Comparison of ENCODE assay signal across 9 mouse cellular contexts in the genomic region with DNA sequence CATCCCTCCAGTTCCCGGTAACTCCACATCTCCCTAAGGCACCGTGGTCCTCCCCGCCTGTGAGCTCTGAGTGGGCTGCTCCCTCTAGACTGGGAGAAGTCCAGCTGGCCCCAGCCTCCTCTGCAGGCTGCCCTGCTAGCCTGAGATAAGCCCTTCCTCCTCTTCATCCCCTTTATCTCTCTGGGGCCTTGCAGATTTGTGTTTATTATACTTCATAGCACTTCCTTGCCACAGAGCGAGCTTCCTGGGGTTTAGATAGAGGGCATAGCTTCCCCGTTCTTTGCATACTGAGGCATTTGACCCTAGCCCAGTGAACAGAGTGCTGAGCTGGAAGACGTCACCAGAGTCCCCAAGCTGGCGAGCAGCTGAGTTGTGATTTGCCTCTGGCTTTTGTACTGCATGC. TPM values are rescaled to one million over a fixed set of nuclear protein-coding genes. Genes with fewer than 3 reads are reported as not detected.
A peak's percentile ranks its signal among the peaks of the same experiment; 100 is the strongest.
DNase-seq lines count a peak whose midpoint lies in the region; ATAC-seq and TF ChIP-seq lines count a peak whose summit lies in the region.
"Had no signal": no experiment of that assay in that cellular context is flagged by ENCODE, and none has a peak within 500 bp of the region (broad histone marks: within the 10 kb centered on the region; RNA-seq: fewer than 3 reads in every experiment).

No protein-coding gene starts in this region.

- TF ChIP-seq EP300 in stomach, postnatal 0 days (optimal IDR thresholded peaks at IDR 0.05), result no peak

- H3K4me1 ChIP-seq in midbrain, embryonic 11.5 days (ENCODE audit: control insufficient read depth, insufficient read depth, low read length), result peaks cover 4% of the 10 kb centered on the region; the same call in 1 of the 2 replicates
- H3K4me1 ChIP-seq in midbrain, postnatal 0 days (ENCODE audit: insufficient read depth, low read length), result peaks cover 6% of the 10 kb centered on the region; the same call in 1 of the 2 replicates
- H3K4me1 ChIP-seq in heart, embryonic 13.5 days, result peaks cover 64% of the 10 kb centered on the region
- peaks cover 20% of the 10 kb centered on the region for H3K4me1 ChIP-seq in liver, embryonic 15.5 days (replicated peaks)
- H3K4me1 ChIP-seq in stomach, postnatal 0 days (replicated peaks; ENCODE audit: control insufficient read depth, insufficient read depth), result 0 out of 2 replicates have a peak, but pooled peaks cover 8% of the 10 kb centered on the region

- H3K4me2 ChIP-seq in midbrain, embryonic 11.5 days, result no peak overlapping the region
- no peak overlapping the region for H3K4me2 ChIP-seq in midbrain, postnatal 0 days (ENCODE audit: low read depth, low read length, poor library complexity, severe bottlenecking)
- peak overlapping the region; percentile 36 for H3K4me2 ChIP-seq in heart, embryonic 13.5 days
- H3K4me2 ChIP-seq in liver, embryonic 15.5 days, result peak overlapping the region; percentile 5; the same call in 1 of the 2 replicates
- H3K4me2 ChIP-seq in stomach, postnatal 0 days (replicated peaks; ENCODE audit: low read depth), result 0 out of 2 replicates have a peak overlapping the region, but pooled peaks have one; percentile 3

- H3K4me3 ChIP-seq in midbrain, embryonic 11.5 days (ENCODE audit: low read depth, low read length), result no peak overlapping the region
- no peak overlapping the region for H3K4me3 ChIP-seq in midbrain, postnatal 0 days (ENCODE audit: low read depth, low read length)
- no peak overlapping the region for H3K4me3 ChIP-seq in heart, embryonic 13.5 days
- no peak overlapping the region for H3K4me3 ChIP-seq in liver, embryonic 15.5 days (replicated peaks)
- H3K4me3 ChIP-seq in stomach, postnatal 0 days (ENCODE audit: low read depth, low read length), result no peak overlapping the region

- peak; percentile 67 for ATAC-seq in midbrain, embryonic 11.5 days (ENCODE audit: low FRiP score)
- no peak for ATAC-seq in midbrain, postnatal 0 days (ENCODE audit: low FRiP score)
- ATAC-seq in heart, embryonic 13.5 days (ENCODE audit: extremely low read depth, insufficient number of reproducible peaks, low FRiP score, low TSS enrichment), result peak; percentile 56; the same call in 1 of the 2 replicates
- ATAC-seq in liver, embryonic 15.5 days (ENCODE audit: insufficient read depth), result peak; percentile 75
- ATAC-seq in stomach, postnatal 0 days (ENCODE audit: low FRiP score, low TSS enrichment), result peak; percentile 38; the same call in 1 of the 2 replicates
- ATAC-seq: Patski had no signal

- peak overlapping the region; percentile 20; the same call in 1 of the 2 replicates for H3K27ac ChIP-seq in midbrain, embryonic 11.5 days (ENCODE audit: low read depth, low read length)
- H3K27ac ChIP-seq in midbrain, postnatal 0 days (ENCODE audit: low read depth, low read length), result no peak overlapping the region
- peak overlapping the region; percentile 75 for H3K27ac ChIP-seq in heart, embryonic 13.5 days (replicated peaks)
- H3K27ac ChIP-seq in liver, embryonic 15.5 days (replicated peaks), result no peak overlapping the region
- peak overlapping the region; percentile 63 for H3K27ac ChIP-seq in stomach, postnatal 0 days (replicated peaks)

- no peaks in the 10 kb centered on the region for H3K9me3 ChIP-seq in midbrain, embryonic 11.5 days (ENCODE audit: control insufficient read depth, low read length)
- H3K9me3 ChIP-seq in midbrain, postnatal 0 days (ENCODE audit: low read length), result no peaks in the 10 kb centered on the region
- H3K9me3 ChIP-seq in heart, embryonic 13.5 days, result no peaks in the 10 kb centered on the region
- H3K9me3 ChIP-seq in liver, embryonic 15.5 days (replicated peaks), result no peaks in the 10 kb centered on the region
- H3K9me3 ChIP-seq in stomach, postnatal 0 days (ENCODE audit: control insufficient read depth, low read length), result no peaks in the 10 kb centered on the region

- 46% methylated on average over 7 of the region's 7 CpGs for WGBS in midbrain, embryonic 11.5 days
- 44% methylated on average over 7 of the region's 7 CpGs for WGBS in midbrain, postnatal 0 days
- 5% methylated on average over 7 of the region's 7 CpGs for WGBS in heart, embryonic 13.5 days
- WGBS in liver, embryonic 15.5 days (ENCODE audit: insufficient replicate concordance), result 15% methylated on average over 7 of the region's 7 CpGs
- WGBS in stomach, postnatal 0 days, result 27% methylated on average over 7 of the region's 7 CpGs

- H3K9ac ChIP-seq in midbrain, embryonic 11.5 days (ENCODE audit: low read length), result no peak overlapping the region
- no peak overlapping the region for H3K9ac ChIP-seq in midbrain, postnatal 0 days (replicated peaks; ENCODE audit: low read length, poor library complexity, severe bottlenecking)
- no peak overlapping the region for H3K9ac ChIP-seq in heart, embryonic 13.5 days
- no peak overlapping the region for H3K9ac ChIP-seq in liver, embryonic 15.5 days
- H3K9ac ChIP-seq in stomach, postnatal 0 days (ENCODE audit: low read length), result no peak overlapping the region

- no peaks in the 10 kb centered on the region for H3K36me3 ChIP-seq in midbrain, embryonic 11.5 days (ENCODE audit: control insufficient read depth, insufficient read depth, low read length)
- H3K36me3 ChIP-seq in midbrain, postnatal 0 days (ENCODE audit: insufficient read depth, low read length), result no peaks in the 10 kb centered on the region
- H3K36me3 ChIP-seq in heart, embryonic 13.5 days, result no peaks in the 10 kb centered on the region
- H3K36me3 ChIP-seq in liver, embryonic 15.5 days (replicated peaks), result no peaks in the 10 kb centered on the region
- H3K36me3 ChIP-seq in stomach, postnatal 0 days (ENCODE audit: control insufficient read depth, insufficient read depth, low read length), result no peaks in the 10 kb centered on the region

- TF ChIP-seq CTCF in midbrain, postnatal 0 days (IDR thresholded peaks at IDR 0.05), result no peak
- no peak for TF ChIP-seq CTCF in stomach, postnatal 0 days (IDR thresholded peaks at IDR 0.05; ENCODE audit: low read depth)

- H3K27me3 ChIP-seq in midbrain, embryonic 11.5 days (ENCODE audit: control insufficient read depth, insufficient read depth, low read length), result no peaks in the 10 kb centered on the region
- no peaks in the 10 kb centered on the region for H3K27me3 ChIP-seq in midbrain, postnatal 0 days (ENCODE audit: insufficient read depth, low read length)
- H3K27me3 ChIP-seq in heart, embryonic 13.5 days (replicated peaks), result no peaks in the 10 kb centered on the region
- no peaks in the 10 kb centered on the region for H3K27me3 ChIP-seq in liver, embryonic 15.5 days
- H3K27me3 ChIP-seq in stomach, postnatal 0 days (ENCODE audit: control insufficient read depth, insufficient read depth, low read length), result no peaks in the 10 kb centered on the region
- H3K27me3 ChIP-seq: Patski had no signal

- DNase-seq in midbrain, embryonic 11.5 days (ENCODE audit: low spot score, missing footprints), result peak; percentile 90
- DNase-seq in midbrain, postnatal 0 days (ENCODE audit: low spot score), result no peak
- no peak for DNase-seq in stomach, postnatal 0 days (ENCODE audit: low spot score)
- no peak for DNase-seq in right cerebral cortex, adult 18-20 months
- DNase-seq in frontal cortex, postnatal 36 days (ENCODE audit: low spot score in 2 of 2), result no peak
- no peak for DNase-seq in cerebellum, adult 9-11 months

RNA-seq across cellular contexts. Expression of a gene that starts 37.1 kb away (rescaled TPM):
- 79.1 and 80.1 TPM in 2 replicates for polyA plus RNA-seq in midbrain, embryonic 11.5 days (2014; fragmentation: Nextera tagmentation; extraction: Ambion mirVana)
- total RNA-seq in midbrain, postnatal 0 days (2014; rRNA removed), result 33.4 and 49.3 TPM in 2 replicates
- polyA plus RNA-seq in midbrain, postnatal 0 days (2015; fragmentation: Nextera tagmentation; extraction: Ambion mirVana), result 19.1 and 20.3 TPM in 2 replicates
- polyA plus RNA-seq in heart, embryonic 13.5 days (2015; fragmentation: Nextera tagmentation; extraction: Ambion mirVana), result 45.3 and 49.6 TPM in 2 replicates
- polyA plus RNA-seq in liver, embryonic 15.5 days (2015; fragmentation: Nextera tagmentation; extraction: Ambion mirVana), result 5.1 and 5.8 TPM in 2 replicates
- polyA plus RNA-seq in stomach, postnatal 0 days (2015; fragmentation: Nextera tagmentation; extraction: Ambion mirVana), result 13.7 and 16.1 TPM in 2 replicates

Comparison
In these comparisons a context has a peak if more than half of its experiments do, and no peak if none do; other contexts are left out.
1. H3K27ac ChIP-seq: peak in midbrain, embryonic 11.5 days (single experiment), heart, embryonic 13.5 days (single experiment) and stomach, postnatal 0 days (single experiment); none in midbrain, postnatal 0 days (single experiment) and liver, embryonic 15.5 days (single experiment).
2. H3K4me2 ChIP-seq: peak in heart, embryonic 13.5 days (single experiment), liver, embryonic 15.5 days (single experiment) and stomach, postnatal 0 days (single experiment); none in midbrain, embryonic 11.5 days (single experiment) and midbrain, postnatal 0 days (single experiment).